Mouse (Mus musculus): ENCODE measurements around the gene Gm9507.
"Not testable (repeated sequence)": the region's sequence is repeated elsewhere in the genome, so short reads cannot be mapped to it uniquely, and the experiment has no call there.

The Gm9507 gene

GRCm38 (mm10) chr10:77772142-77772541 is 39.5 kb downstream of the Gm9507 start:
- DNase-seq (ENCODE audit: low spot score in 2 of 2) = not testable (repeated sequence)

GRCm38 (mm10) chr10:77771225-77771624 is 40.4 kb downstream of the Gm9507 start, which contains the start of gene Gm3238:
Gene Gm3238 (minus strand): TSS chr10:77771325.
- DNase-seq (ENCODE audit: low spot score in 2 of 2) = not testable (repeated sequence)

DNA sequence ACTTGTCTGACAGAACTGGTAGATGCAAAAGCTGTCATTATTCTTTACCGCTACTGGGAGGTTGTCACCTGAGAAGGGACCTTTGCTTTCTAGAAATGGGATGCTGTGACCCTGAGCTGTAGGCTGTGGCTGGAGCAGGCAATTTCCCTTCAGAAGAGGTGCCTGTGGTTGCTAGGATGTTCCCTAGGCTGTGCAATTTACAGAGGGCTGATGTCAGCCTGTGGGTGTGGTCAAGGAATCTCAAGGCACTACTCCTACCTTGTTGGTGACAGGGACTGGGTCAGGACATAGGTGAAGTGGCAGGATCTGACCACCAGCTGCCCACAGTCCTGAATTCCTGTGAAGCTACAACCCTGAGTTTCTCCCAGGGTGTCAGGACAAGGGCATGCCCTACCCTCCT is 41.9 kb downstream of the Gm9507 start:
- DNase-seq (ENCODE audit: low spot score in 2 of 2) = no peak
